Mouse (Mus musculus): ENCODE measurements around the gene Cdc42ep3.

GRCm38 (mm10) chr17:79334701-79335100, 20.2 kb downstream of the Cdc42ep3 start:
- TF ChIP-seq HCFC1 (IDR thresholded peaks at IDR 0.05; ENCODE audit: borderline replicate concordance, insufficient read depth, low read length) = no peak
- no peak for TF ChIP-seq ZNF384 (IDR thresholded peaks at IDR 0.05; ENCODE audit: low read depth, low read length)
- TF ChIP-seq ZC3H11A (IDR thresholded peaks at IDR 0.05; ENCODE audit: borderline replicate concordance, low read depth, low read length) = no peak
- no peak for TF ChIP-seq CHD2 (IDR thresholded peaks at IDR 0.05; ENCODE audit: low read depth, low read length)
- TF ChIP-seq MAFK (IDR thresholded peaks at IDR 0.05; ENCODE audit: insufficient read depth, low read depth, low read length) = no peak
